Mouse (Mus musculus) liver, adult (tissue): ENCODE results near the gene Stk11.
A peak's percentile ranks its signal among the peaks of the same experiment; 100 is the strongest.

Experiments used
- GATA4 ChIP-seq: IDR thresholded peaks from 2 replicates; pipeline ENCODE4 v1.6.1; 2014; ENCODE audit warnings: mild to moderate bottlenecking, low read length; ENCODE audit not compliant: insufficient replicate concordance

The Stk11 gene

GRCm38 (mm10) chr10:80142530-80142925, 26.9 kb downstream of the Stk11 start:
- no peak for TF ChIP-seq GATA4

- TF ChIP-seq GATA4: no peak
These were observed 28.1 kb downstream of the Stk11 start for GRCm38 (mm10) chr10:80143664-80144063.

- TF ChIP-seq GATA4: no peak
These were observed 28.6 kb downstream of the Stk11 start for GRCm38 (mm10) chr10:80144159-80144558.

- TF ChIP-seq GATA4: no peak
These were observed 29.5 kb downstream of the Stk11 start for GRCm38 (mm10) chr10:80144864-80145838.

- no peak for TF ChIP-seq GATA4
These were observed 30.3 kb downstream of the Stk11 start for GRCm38 (mm10) chr10:80145896-80146295.

GRCm38 (mm10) chr10:80146568-80147011, 31.0 kb downstream of the Stk11 start:
- peak; percentile 79; the same call in 1 of the 2 replicates for TF ChIP-seq GATA4

GRCm38 (mm10) chr10:80147146-80147718, 31.6 kb downstream of the Stk11 start:
- TF ChIP-seq GATA4: no peak

- TF ChIP-seq GATA4: peak; percentile 11; the same call in 1 of the 2 replicates
These were observed 32.4 kb downstream of the Stk11 start, which contains the start of gene Midn for GRCm38 (mm10) chr10:80147719-80148601. Gene Midn (plus strand): TSS chr10:80148272.

- peak; percentile 73; the same call in 1 of the 2 replicates for TF ChIP-seq GATA4
These were observed 33.1 kb downstream of the Stk11 start for GRCm38 (mm10) chr10:80148610-80149290.

- TF ChIP-seq GATA4: peak; percentile 48; the same call in 1 of the 2 replicates
These were observed 34.0 kb downstream of the Stk11 start for GRCm38 (mm10) chr10:80149291-80150225.

GRCm38 (mm10) chr10:80150226-80151210, 34.9 kb downstream of the Stk11 start:
- TF ChIP-seq GATA4: no peak

- no peak; the same call in 1 of the 2 replicates for TF ChIP-seq GATA4
These were observed 35.8 kb downstream of the Stk11 start for GRCm38 (mm10) chr10:80151211-80152034.
